Mouse (Mus musculus) granulocyte monocyte progenitor cell, adult 5-6 weeks (primary cell): ENCODE data around the gene Ttc22. TPM values are rescaled to one million over a fixed set of nuclear protein-coding genes. Genes with fewer than 3 reads are reported as not detected.
A peak's percentile ranks its signal among the peaks of the same experiment; 100 is the strongest.

Source experiments
- ATAC-seq: replicated peaks from 2 replicates; pipeline ENCODE4 v1.8.0; 2016; ENCODE audit warnings: mild to moderate bottlenecking, moderate TSS enrichment, inconsistent platforms; ENCODE audit not compliant: poor library complexity, severe bottlenecking
- total RNA-seq, 2 experiments: library from RNA; stranded (forward) in 1 of 2; stranded (reverse) in 1 of 2; fragments of 200-712, 200-1000 nt in 1 of 2; fragments of >200 nt in 1 of 2; fragmentation: Nextera tagmentation in 1 of 2; gene quantifications; 2 replicates each; pipeline ENCODE4 v1.2.3; 2014 to 2017

The Ttc22 gene
- total RNA-seq, 2 experiments from 2014 or later, result not detected

- no peak for ATAC-seq
Measured at GRCm38 (mm10) chr4:106653051-106653450, 30.8 kb downstream of the Ttc22 start.

GRCm38 (mm10) chr4:106655681-106656080 is 33.4 kb downstream of the Ttc22 start:
- ATAC-seq, result no peak

GRCm38 (mm10) chr4:106663956-106664470 is 41.8 kb downstream of the Ttc22 start:
- no peak for ATAC-seq

- no peak for ATAC-seq
Measured at GRCm38 (mm10) chr4:106664697-106665096, 42.5 kb downstream of the Ttc22 start.

- no peak for ATAC-seq
Measured at GRCm38 (mm10) chr4:106665269-106665668, 43.0 kb downstream of the Ttc22 start.

- ATAC-seq, result no peak
Measured at GRCm38 (mm10) chr4:106665673-106666072, 43.4 kb downstream of the Ttc22 start.

GRCm38 (mm10) chr4:106666546-106666945 is 44.3 kb downstream of the Ttc22 start:
- no peak for ATAC-seq

GRCm38 (mm10) chr4:106676749-106677148 is 54.5 kb downstream of the Ttc22 start:
- no peak for ATAC-seq

- ATAC-seq, result peak; percentile 99
Measured at GRCm38 (mm10) chr4:106678442-106679118, 56.3 kb downstream of the Ttc22 start, which contains the start of gene Ttc4. TSS of gene Ttc4 (minus strand) at chr4:106678944.

GRCm38 (mm10) chr4:106679152-106679551 is 56.9 kb downstream of the Ttc22 start:
- ATAC-seq, result no peak

- ATAC-seq, result no peak
Measured at GRCm38 (mm10) chr4:106680955-106681354, 58.7 kb downstream of the Ttc22 start.

- ATAC-seq, result no peak
Measured at GRCm38 (mm10) chr4:106688636-106689296, 66.5 kb downstream of the Ttc22 start.

Other genes with a start within 250 kb of the Ttc22 start
- gene Pcsk9, start 158.1 kb upstream of the Ttc22 start, total RNA-seq (2014; fragmentation: Nextera tagmentation), result not detected in 2 replicates
- gene Pcsk9, start 158.1 kb upstream of the Ttc22 start, total RNA-seq (2017), result 0.17 and 0.46 TPM in 2 replicates
- gene Bsnd, start 130.1 kb upstream of the Ttc22 start, total RNA-seq (2014; fragmentation: Nextera tagmentation), result not detected in 2 replicates
- not detected in 2 replicates for gene Bsnd, start 130.1 kb upstream of the Ttc22 start, total RNA-seq (2017)
- 19.6 and 22.2 TPM in 2 replicates for gene Dhcr24, start 61.4 kb upstream of the Ttc22 start, total RNA-seq (2014; fragmentation: Nextera tagmentation)
- gene Dhcr24, start 61.4 kb upstream of the Ttc22 start, total RNA-seq (2017), result 8.7 and 14.4 TPM in 2 replicates
- not detected in 2 replicates for gene Lexm, start 5.2 kb upstream of the Ttc22 start, total RNA-seq (2014; fragmentation: Nextera tagmentation)
- not detected in 2 replicates for gene Lexm, start 5.2 kb upstream of the Ttc22 start, total RNA-seq (2017)
- 11.2 and 18.2 TPM in 2 replicates for gene Pars2, start 28.6 kb downstream of the Ttc22 start, total RNA-seq (2014; fragmentation: Nextera tagmentation)
- 8.2 and 13.9 TPM in 2 replicates for gene Pars2, start 28.6 kb downstream of the Ttc22 start, total RNA-seq (2017)
- 32.9 and 48.9 TPM in 2 replicates for gene Ttc4, start 56.5 kb downstream of the Ttc22 start, total RNA-seq (2014; fragmentation: Nextera tagmentation)
- 31.5 and 32.6 TPM in 2 replicates for gene Ttc4, start 56.5 kb downstream of the Ttc22 start, total RNA-seq (2017)
- gene Mroh7, start 108.5 kb downstream of the Ttc22 start, total RNA-seq (2014; fragmentation: Nextera tagmentation), result not detected in 2 replicates
- not detected in 2 replicates for gene Mroh7, start 108.5 kb downstream of the Ttc22 start, total RNA-seq (2017)
- gene Fam151a, start 111.5 kb downstream of the Ttc22 start, total RNA-seq (2014; fragmentation: Nextera tagmentation), result not detected in 2 replicates
- gene Fam151a, start 111.5 kb downstream of the Ttc22 start, total RNA-seq (2017), result not detected in 2 replicates
- gene Acot11, start 182.6 kb downstream of the Ttc22 start, total RNA-seq (2014; fragmentation: Nextera tagmentation), result 5.0 and 5.9 TPM in 2 replicates
- gene Acot11, start 182.6 kb downstream of the Ttc22 start, total RNA-seq (2017), result 2.2 and 4.9 TPM in 2 replicates